Mouse (Mus musculus) bone marrow, adult 2 months (tissue): ENCODE measurements around the gene 1700020D05Rik.

Experiments used
- CTCF ChIP-seq: fragments of 200-500 bp; IDR thresholded peaks from 2 replicates; pipeline ENCODE4 v1.5.1; 2011; ENCODE audit warnings: low read length, control low read depth; ENCODE audit not compliant: control insufficient read depth, insufficient read depth
- POLR2A ChIP-seq: fragments of 200-500 bp; IDR thresholded peaks from 2 replicates; pipeline ENCODE4 v1.6.1; 2011; ENCODE audit warnings: low read depth, mild to moderate bottlenecking, control low read depth, low read length, borderline replicate concordance; ENCODE audit not compliant: control insufficient read depth

DNA sequence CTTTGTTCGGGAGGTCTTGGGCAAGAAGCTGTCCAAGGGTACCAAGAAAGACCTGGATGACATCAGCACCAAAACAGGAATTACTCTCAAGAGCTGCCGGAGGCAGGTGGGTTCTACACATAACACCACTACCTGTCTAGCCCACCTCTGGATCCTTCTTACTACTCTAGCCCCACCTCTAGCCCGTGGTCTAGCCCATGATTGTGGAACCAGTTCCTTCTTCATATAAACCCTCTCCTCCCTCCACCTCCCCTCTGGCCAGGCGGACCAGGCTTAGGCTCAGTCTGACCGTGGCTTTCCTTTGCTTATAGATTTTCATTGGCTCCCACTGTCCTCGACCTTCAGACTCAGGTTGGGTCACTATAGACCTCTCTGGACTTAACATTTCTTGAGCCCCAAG, 42.2 kb downstream of the 1700020D05Rik start:
- TF ChIP-seq CTCF (no peak), POLR2A (no peak)
